Mouse (Mus musculus) frontal cortex, adult (tissue): ENCODE data around the gene Crybg2.

Source experiments
- ATAC-seq: cut with Nextera tagmentation; 2 replicates; pipeline ENCODE4 v1.9.2; 2017; ENCODE audit warnings: mild to moderate bottlenecking, moderate library complexity, mixed read lengths; ENCODE audit not compliant: low TSS enrichment

Crybg2 gene

GRCm38 (mm10) chr4:134120916-134121315 lies 60.3 kb downstream of the Crybg2 start:
- no peak for ATAC-seq

- no peak for ATAC-seq
Measured at GRCm38 (mm10) chr4:134121571-134121970, 61.0 kb downstream of the Crybg2 start.

- no peak for ATAC-seq
Measured at GRCm38 (mm10) chr4:134122281-134122680, 61.7 kb downstream of the Crybg2 start.

- ATAC-seq = no peak
Measured at GRCm38 (mm10) chr4:134123147-134123546, 62.5 kb downstream of the Crybg2 start.

GRCm38 (mm10) chr4:134123680-134124551 lies 63.3 kb downstream of the Crybg2 start:
- peak; percentile 67 for ATAC-seq

- ATAC-seq = no peak
Measured at GRCm38 (mm10) chr4:134125383-134126060, 64.9 kb downstream of the Crybg2 start.

GRCm38 (mm10) chr4:134126300-134127120 lies 65.9 kb downstream of the Crybg2 start:
- no peak for ATAC-seq

- peak; percentile 45 for ATAC-seq
Measured at GRCm38 (mm10) chr4:134127121-134127455, 66.5 kb downstream of the Crybg2 start.

- ATAC-seq = peak; percentile 1; the same call in 1 of the 2 replicates
Measured at GRCm38 (mm10) chr4:134127793-134128192, 67.2 kb downstream of the Crybg2 start.

- peak; percentile 50 for ATAC-seq
Measured at GRCm38 (mm10) chr4:134128221-134128982, 67.8 kb downstream of the Crybg2 start, which contains the start of gene Sh3bgrl3. Gene Sh3bgrl3, minus strand, starts transcription at chr4:134128789.

- ATAC-seq = no peak
Measured at GRCm38 (mm10) chr4:134128983-134129362, 68.4 kb downstream of the Crybg2 start.

GRCm38 (mm10) chr4:134129482-134129881 lies 68.9 kb downstream of the Crybg2 start:
- no peak for ATAC-seq

GRCm38 (mm10) chr4:134132117-134132516 lies 71.5 kb downstream of the Crybg2 start:
- no peak for ATAC-seq

GRCm38 (mm10) chr4:134132519-134133095 lies 72.0 kb downstream of the Crybg2 start:
- ATAC-seq = no peak

GRCm38 (mm10) chr4:134136280-134136926 lies 75.8 kb downstream of the Crybg2 start:
- ATAC-seq = no peak

GRCm38 (mm10) chr4:134138857-134139256 lies 78.2 kb downstream of the Crybg2 start:
- ATAC-seq = no peak
